Mouse (Mus musculus) layer of hippocampus, adult 18-20 months (tissue): ENCODE data around the gene Clcn5. TPM values are rescaled to one million over a fixed set of nuclear protein-coding genes. Genes with fewer than 3 reads are reported as not detected.
A peak's percentile ranks its signal among the peaks of the same experiment; 100 is the strongest.

Experiments
- DNase-seq, 2 experiments: peaks; one replicate each; pipeline ENCODE4 v3.0.0; 2022; ENCODE audit warnings: low spot score in 2 of 2
- long read RNA-seq: library from polyadenylated mRNA; stranded (forward); transcript quantifications from one replicate; pipeline ENCODE4 v2.0.0, GENCODE M21; 2021
- total RNA-seq, 2 experiments: library from RNA; stranded (reverse); gene quantifications; 2 replicates each; pipeline ENCODE4 v1.2.3; 2021

The Clcn5 gene
- total RNA-seq, result 1 to 10 TPM; 6.0 to 7.0 TPM
- long read RNA-seq, full-length matches to known transcripts, result 3 of 5 reads
- long read RNA-seq, partial matches to known transcripts, result 0 of 5 reads
- long read RNA-seq, other reads (novel, unspliced or antisense), result 2 of 5 reads

DNA sequence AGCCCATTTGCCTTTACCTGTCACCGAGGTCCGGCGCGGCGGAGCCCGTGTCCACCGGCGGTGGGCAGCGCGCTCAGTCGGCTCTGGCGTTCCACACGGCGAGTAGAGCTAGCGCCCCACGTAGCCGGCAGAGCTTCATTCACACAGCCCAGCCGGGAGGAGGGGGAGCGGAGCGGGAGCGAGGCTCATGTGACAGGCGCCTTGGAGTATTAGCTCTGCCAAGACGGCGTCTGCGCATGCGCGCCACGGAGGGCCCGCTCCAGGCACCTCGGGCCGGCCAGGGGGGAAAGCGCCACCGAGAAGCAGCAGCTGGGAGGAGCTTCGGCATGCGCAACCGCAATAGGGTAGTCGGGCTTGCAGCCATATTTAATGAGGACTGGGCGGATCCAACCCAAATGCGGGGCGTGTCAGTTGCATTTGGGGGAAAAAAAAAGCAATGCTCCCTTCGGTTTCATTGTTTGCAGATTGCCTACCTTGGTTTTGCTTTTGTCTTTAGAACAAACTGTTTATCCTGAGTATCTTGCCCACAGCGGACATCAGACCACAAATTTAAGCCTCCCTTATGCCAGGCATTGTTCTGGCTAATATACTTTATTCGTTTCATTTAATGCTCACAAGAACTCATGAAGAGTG, at the start of gene Clcn5:
Gene Clcn5, minus strand, starts transcription at position 270 of the 633 bp plus-strand sequence.
- DNase-seq, result peak; percentile 94 to 96

- DNase-seq, result no peak
Measured at GRCm38 (mm10) chrX:7325455-7325854, 6.3 kb upstream of the Clcn5 start.

DNA sequence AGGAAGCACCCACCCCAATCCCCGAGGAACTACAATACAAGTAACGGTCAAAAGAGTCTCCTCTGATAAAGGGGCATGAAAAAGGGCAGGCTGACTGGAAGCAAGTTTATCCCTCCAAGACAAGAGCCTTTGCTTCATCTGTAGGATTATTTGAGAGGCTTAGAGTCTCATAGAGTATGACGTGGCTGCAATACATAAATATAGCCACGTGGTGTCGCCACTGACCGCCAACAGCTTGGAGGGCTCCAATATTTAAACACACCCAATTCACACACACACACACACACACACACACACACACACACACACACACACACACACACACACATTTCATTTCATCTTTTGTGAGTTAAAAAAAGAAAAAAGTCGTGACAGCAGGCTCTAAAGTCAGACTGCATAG, 3.1 kb upstream of the Clcn5 start:
- DNase-seq, result peak; percentile 20 to 74

GRCm38 (mm10) chrX:7320571-7320970, 1.4 kb upstream of the Clcn5 start:
- no peak for DNase-seq

GRCm38 (mm10) chrX:7318551-7319025, 570 bp downstream of the Clcn5 start:
- DNase-seq, result peak in 1 of 2 experiments; percentile 6

- peak; percentile 26 to 45 for DNase-seq
Measured at GRCm38 (mm10) chrX:7315115-7315514, 4.0 kb downstream of the Clcn5 start.

DNA sequence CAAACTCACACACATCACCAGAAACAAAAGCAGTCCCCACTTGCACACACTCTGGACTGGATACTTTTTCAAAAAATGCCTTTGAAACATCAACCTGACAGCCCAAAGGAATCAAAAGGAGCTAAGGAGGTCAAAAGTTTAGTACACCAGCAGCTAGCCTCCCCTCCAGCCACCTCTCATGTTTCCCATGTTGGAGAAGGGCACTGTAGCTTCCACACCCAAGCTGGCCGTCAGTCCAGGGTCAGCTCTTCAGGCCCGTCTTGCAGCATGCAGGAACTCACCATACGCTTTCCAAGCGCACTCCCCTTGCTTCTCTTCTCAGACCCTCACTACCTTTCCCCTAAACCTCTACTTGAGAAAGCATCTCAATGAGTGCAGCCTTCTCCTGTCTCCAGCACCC, 4.5 kb downstream of the Clcn5 start:
- no peak for DNase-seq

DNA sequence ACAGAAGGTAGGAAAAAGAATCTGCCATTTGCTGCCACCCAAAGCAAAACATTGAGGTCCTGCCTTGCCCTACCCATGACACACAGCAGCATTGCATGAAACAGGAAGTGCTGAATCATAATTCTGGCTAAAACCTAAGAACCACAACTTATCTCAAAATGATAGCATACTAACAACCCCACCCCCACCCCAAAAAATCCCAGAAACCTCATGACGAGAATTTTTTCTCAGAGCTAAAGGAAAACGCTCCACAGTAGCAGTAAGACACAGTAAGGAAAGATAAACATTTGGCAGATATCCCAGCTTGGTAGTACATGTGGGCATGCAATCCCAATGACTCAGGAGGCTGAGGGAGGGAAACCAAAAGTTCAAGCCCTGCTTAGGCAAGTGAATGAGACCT, 10.9 kb downstream of the Clcn5 start:
- no peak for DNase-seq

- no peak for DNase-seq
Measured at GRCm38 (mm10) chrX:7306861-7307260, 12.3 kb downstream of the Clcn5 start.

DNA sequence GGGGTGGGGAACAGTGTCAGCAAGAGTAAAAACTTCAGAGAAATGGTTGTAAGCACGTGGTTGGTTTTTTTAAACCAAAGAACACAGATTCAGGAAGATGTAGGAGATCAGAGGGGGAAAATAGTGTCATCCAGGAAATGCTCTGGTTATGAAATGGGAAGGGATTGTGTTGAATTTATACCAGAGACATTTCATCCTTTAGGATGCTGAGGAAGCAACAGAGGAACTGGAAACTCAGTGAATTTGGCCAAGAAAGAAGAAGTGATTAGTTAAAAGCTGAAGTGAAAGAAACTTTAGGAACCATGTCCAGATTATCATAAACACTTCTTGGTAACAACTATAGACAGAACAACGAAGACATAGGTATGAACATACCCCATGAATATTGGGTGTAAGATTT, 26.2 kb downstream of the Clcn5 start:
- DNase-seq, result no peak

- DNase-seq, result no peak
Measured at GRCm38 (mm10) chrX:7292151-7292768, 26.9 kb downstream of the Clcn5 start.

GRCm38 (mm10) chrX:7288976-7289375, 30.2 kb downstream of the Clcn5 start:
- DNase-seq, result no peak

GRCm38 (mm10) chrX:7287051-7287734, 32.0 kb downstream of the Clcn5 start:
- no peak for DNase-seq

DNA sequence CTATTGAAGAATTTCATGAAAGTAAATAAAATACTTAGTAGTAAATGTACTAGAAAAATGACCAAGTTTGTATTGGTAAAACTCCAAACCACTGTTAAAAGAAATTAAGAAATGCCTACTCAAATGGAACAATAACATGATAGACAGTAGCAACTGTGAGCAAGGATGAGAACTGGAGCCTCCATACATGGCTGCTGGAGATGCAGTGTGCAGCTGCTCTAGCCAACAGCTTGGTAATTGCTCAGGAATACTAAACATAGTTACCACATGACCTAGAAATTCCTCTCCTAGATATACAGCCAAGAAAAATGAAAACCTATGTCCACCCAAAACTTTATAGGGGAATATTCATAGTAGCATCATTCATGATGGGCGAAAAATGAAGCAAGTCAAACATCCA, 36.5 kb downstream of the Clcn5 start:
- DNase-seq, result no peak

DNA sequence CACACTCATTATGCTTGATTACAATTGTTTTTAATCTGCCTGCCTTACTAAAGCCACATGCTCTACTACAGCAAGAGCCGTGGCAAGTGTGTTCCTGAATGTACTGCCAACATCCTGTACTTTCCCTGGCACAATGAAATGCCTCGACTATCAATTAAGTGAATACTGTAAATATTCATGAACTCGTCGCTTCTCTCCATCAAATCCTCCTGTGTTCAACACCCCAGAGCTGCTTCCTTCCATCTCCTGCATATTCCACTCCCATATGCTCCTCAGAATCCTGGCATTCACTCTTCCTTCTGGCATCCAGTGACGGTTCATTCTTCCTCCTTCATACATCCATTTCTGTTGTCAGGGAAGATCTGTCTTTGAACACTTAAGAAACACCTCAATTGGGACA, 39.4 kb downstream of the Clcn5 start:
- peak; percentile 2 to 61 for DNase-seq

GRCm38 (mm10) chrX:7276564-7276963, 42.6 kb downstream of the Clcn5 start:
- no peak for DNase-seq

DNA sequence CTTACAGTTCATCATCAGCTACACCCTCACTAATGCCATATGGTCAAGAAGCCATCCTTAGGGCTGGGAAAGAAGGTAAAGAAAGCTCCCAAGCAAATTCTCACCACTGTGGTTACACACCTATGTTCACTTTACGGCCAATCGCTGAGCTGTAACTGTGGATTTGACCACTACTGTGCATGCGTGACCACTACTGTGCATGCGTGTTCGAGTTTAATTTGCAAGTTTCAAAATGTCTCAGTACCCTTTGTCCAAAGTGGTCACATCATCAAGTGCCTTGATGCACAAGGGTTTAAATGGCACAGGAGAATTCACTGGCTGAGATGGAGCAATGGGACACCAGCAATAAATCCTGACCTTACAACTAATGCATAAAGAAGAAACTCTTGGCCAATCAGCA, 58.0 kb downstream of the Clcn5 start:
- no peak for DNase-seq

GRCm38 (mm10) chrX:7260400-7261113, 58.6 kb downstream of the Clcn5 start:
- no peak for DNase-seq

- DNase-seq, result no peak
Measured at GRCm38 (mm10) chrX:7259718-7260117, 59.4 kb downstream of the Clcn5 start.

GRCm38 (mm10) chrX:7256022-7256421, 63.1 kb downstream of the Clcn5 start:
- no peak for DNase-seq

- DNase-seq, result no peak
Measured at GRCm38 (mm10) chrX:7204099-7204498, 115.1 kb downstream of the Clcn5 start.

DNA sequence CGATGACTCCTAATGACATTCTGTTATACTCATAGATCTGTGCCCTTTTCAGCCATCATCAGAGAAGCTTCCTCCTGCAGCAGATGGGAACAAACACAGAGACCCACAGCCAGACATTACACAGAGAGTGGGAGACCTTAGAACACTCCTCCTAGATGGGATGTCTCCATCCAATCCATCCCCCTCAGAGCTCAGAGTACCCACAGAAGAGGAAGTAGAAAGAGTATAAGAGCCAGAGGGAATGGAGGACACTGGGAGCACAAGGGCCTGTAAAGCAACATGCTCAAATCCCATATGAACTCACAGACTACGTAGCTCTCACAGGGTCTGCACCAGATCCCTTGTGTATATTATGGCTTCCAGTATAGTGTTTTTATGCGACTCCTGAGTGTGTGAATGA, 115.6 kb downstream of the Clcn5 start:
- no peak for DNase-seq
